Mouse (Mus musculus) kidney, adult 8-10 months (tissue): ENCODE measurements at regions not wholly inside any gene's neighbourhood (a gene's known extent, or its start where the extent isn't known, plus 50 kb on each side); places are given as distances from the start of the nearest gene placed in this dataset.

ENCODE experiments used
- DNase-seq, 2 experiments: peaks; one replicate each; pipeline ENCODE4 v3.0.0; 2022

DNA sequence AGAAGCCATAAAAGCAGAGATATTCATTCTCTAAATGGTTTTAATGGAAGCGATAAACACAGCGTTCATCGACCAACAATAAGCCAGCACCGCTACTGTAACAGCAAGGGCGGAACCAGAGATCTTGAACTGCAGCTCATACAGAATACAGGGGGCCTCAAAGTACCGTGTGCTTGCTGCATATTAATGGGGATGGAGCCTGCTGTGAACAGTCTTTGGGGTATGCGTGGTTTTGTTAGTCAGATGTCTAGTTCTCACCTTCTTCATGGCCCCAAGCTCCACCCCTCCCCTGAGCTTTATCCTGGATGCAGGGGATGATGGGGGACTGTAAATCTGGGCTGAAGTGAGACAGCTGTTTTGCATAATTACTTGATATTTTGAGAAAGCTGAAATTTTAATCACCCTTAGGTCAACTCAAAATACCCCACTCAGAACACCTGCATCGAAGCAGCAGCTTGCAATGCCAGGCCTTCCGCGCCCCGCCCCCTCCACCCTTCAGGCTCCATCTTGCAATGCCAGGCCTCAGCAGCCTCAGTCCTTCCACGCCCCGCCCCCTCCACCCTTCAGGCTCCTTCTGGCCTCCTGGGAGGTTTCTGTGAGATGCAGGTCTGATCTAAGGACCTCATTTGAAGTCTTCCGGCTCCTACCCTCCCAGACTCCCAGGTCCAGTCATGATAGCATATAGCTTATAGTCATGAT lies 73.5 kb upstream of the Tspan5 start:
- DNase-seq, result no peak

DNA sequence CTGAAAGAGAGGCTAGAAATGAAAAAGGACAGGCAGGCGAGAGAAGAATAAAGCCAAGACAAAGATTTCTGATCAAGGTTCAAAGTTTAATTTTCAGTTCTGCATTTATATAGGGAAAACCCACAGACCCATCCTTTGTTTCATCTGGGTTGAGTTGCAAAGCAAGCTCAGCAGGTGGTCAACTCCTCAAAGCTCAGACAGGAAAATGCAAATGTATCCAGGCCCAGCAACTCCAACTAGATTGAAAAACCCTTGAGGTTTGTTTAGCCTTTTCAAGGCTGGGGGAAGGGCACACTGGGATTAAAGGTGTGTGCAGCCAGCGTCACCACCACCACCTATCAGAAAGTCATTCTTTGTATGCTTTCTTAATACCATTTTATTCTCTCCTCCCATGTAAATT lies 66.1 kb upstream of the Tspan5 start:
- no peak for DNase-seq

DNA sequence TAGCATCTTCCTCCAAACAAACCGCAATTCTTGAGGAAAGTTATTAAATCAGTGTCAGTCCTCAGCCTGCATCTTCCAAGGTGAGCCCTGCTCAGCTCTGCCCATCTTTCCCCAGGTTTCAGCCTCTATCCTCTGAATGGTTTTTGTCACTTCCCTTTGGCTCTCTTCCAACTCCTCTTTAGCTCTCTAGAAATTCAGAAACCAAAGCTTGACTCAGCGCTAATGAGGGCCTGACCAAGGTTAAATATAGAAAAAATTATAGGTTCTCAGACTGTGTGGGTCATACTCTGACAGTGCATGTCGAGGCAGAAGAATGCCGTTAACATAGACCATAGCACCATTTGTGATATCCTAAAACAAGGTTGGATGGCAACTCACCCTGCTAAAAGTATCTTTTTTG lies 63.6 kb upstream of the Tspan5 start:
- no peak for DNase-seq

DNA sequence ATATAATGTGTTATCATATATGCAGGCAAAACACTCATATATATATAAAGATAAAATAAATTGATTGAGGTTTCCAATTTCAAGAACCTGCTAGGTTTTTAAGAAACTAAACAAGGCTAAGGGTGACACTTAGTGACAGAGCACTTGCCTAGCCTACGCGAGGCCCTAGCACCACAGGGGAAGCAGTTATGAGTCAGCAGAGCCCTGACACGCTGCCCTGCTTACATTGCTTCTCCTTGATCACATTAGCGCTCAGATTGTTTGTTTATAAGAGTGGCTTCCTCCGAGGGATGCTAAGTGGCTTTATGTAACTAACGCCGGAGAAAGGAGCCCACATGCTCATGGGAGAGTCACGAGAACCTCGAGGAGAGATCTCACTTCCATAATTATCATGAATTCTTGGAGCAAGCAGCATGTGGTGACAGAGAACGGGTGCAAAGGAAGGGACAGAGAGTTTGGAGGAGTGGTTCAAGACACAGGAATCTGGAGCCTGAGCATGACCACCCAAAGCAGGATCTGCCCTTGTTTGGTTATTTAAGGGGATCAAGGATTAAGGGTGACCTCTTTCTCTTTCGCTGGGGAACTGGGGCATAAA lies 55.3 kb upstream of the Tspan5 start:
- no peak for DNase-seq

DNA sequence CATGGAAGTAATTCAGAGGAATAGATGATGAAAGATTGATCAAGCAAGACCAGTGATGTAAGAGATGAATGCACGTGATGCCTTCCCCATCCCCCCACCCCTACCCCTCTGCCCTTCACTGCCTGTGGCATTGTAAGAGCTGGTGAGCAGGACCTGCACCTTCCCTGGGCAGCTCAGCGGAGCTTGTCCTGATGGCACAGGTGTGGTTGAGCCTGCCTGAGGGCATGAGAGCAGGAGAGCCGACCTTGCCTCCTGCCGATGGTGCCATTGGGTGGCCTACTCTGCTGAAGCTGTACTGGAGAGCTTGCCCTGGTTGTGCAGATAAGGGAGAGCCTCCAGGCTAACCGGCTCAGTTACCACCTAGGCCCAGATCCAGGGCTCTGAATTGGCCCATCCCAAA lies 53.4 kb upstream of the Tspan5 start:
- no peak for DNase-seq
